Mouse (Mus musculus) mesoderm, embryonic 11.5 days (tissue): ENCODE results near the gene Nolc1.

ENCODE experiments used
- DNase-seq: peaks from one replicate; pipeline ENCODE4 v3.0.0-alpha.2; 2012; ENCODE audit warnings: low read depth, low spot score

Nolc1 gene

GRCm38 (mm10) chr19:46075616-46076607 lies at the start of gene Nolc1:
Gene Nolc1, plus strand, starts transcription at chr19:46075863.
- peak; percentile 100 for DNase-seq

GRCm38 (mm10) chr19:46026567-46026966 lies 49.1 kb upstream of the Nolc1 start:
- no peak for DNase-seq

GRCm38 (mm10) chr19:46028747-46029320 lies 46.8 kb upstream of the Nolc1 start:
- no peak for DNase-seq

GRCm38 (mm10) chr19:46029652-46030051 lies 46.0 kb upstream of the Nolc1 start:
- no peak for DNase-seq

- no peak for DNase-seq
Measured at GRCm38 (mm10) chr19:46030196-46030983, 45.3 kb upstream of the Nolc1 start.

GRCm38 (mm10) chr19:46031689-46032432 lies 43.8 kb upstream of the Nolc1 start:
- DNase-seq, result no peak

GRCm38 (mm10) chr19:46032731-46033510 lies 42.7 kb upstream of the Nolc1 start:
- DNase-seq, result no peak

- DNase-seq, result no peak
Measured at GRCm38 (mm10) chr19:46033911-46034310, 41.8 kb upstream of the Nolc1 start.

GRCm38 (mm10) chr19:46035971-46036370 lies 39.7 kb upstream of the Nolc1 start:
- DNase-seq, result no peak

- DNase-seq, result no peak
Measured at GRCm38 (mm10) chr19:46036477-46037242, 39.0 kb upstream of the Nolc1 start.

- DNase-seq, result no peak
Measured at GRCm38 (mm10) chr19:46037243-46037924, 38.3 kb upstream of the Nolc1 start.

GRCm38 (mm10) chr19:46037925-46038850 lies 37.5 kb upstream of the Nolc1 start:
- no peak for DNase-seq

GRCm38 (mm10) chr19:46038851-46039260 lies 36.8 kb upstream of the Nolc1 start:
- no peak for DNase-seq

GRCm38 (mm10) chr19:46039478-46039877 lies 36.2 kb upstream of the Nolc1 start:
- peak; percentile 92 for DNase-seq

- no peak for DNase-seq
Measured at GRCm38 (mm10) chr19:46040149-46040902, 35.3 kb upstream of the Nolc1 start.

GRCm38 (mm10) chr19:46041299-46041932 lies 34.2 kb upstream of the Nolc1 start:
- no peak for DNase-seq
